Mouse (Mus musculus) heart, postnatal 4 days (tissue): ENCODE results near the gene Pitpna. TPM values are rescaled to one million over a fixed set of nuclear protein-coding genes. Genes with fewer than 3 reads are reported as not detected.
A peak's percentile ranks its signal among the peaks of the same experiment; 100 is the strongest.
"Not testable (repeated sequence)": the region's sequence is repeated elsewhere in the genome, so short reads cannot be mapped to it uniquely, and the experiment has no call there.

Source experiments
- DNase-seq: peaks from one replicate; pipeline ENCODE4 v3.0.0; 2021
- total RNA-seq, 2 experiments: library from RNA; stranded (reverse); gene quantifications; 2 replicates each; pipeline ENCODE4 v1.2.3; 2021

The Pitpna gene
- total RNA-seq, 2 experiments from 2014 or later = 150 to 155 TPM

GRCm38 (mm10) chr11:75588285-75588941 is 516 bp downstream of the Pitpna start:
- DNase-seq = peak; percentile 75

GRCm38 (mm10) chr11:75592612-75593011 is 4.7 kb downstream of the Pitpna start:
- DNase-seq = no peak

- DNase-seq = no peak
These were observed 6.5 kb downstream of the Pitpna start for GRCm38 (mm10) chr11:75594431-75594830.

- no peak for DNase-seq
These were observed 7.5 kb downstream of the Pitpna start for GRCm38 (mm10) chr11:75595404-75595803.

GRCm38 (mm10) chr11:75595816-75596215 is 7.9 kb downstream of the Pitpna start:
- DNase-seq = no peak

GRCm38 (mm10) chr11:75596726-75597255 is 8.9 kb downstream of the Pitpna start:
- DNase-seq = peak; percentile 68

GRCm38 (mm10) chr11:75598004-75598403 is 10.1 kb downstream of the Pitpna start:
- no peak for DNase-seq

- DNase-seq = not testable (repeated sequence)
These were observed 11.9 kb downstream of the Pitpna start for GRCm38 (mm10) chr11:75599802-75600201.

- DNase-seq = no peak
These were observed 16.9 kb downstream of the Pitpna start for GRCm38 (mm10) chr11:75604826-75605225.

- no peak for DNase-seq
These were observed 17.4 kb downstream of the Pitpna start for GRCm38 (mm10) chr11:75605318-75605717.

- no peak for DNase-seq
These were observed 20.9 kb downstream of the Pitpna start for GRCm38 (mm10) chr11:75608776-75609175.

GRCm38 (mm10) chr11:75610021-75610420 is 22.1 kb downstream of the Pitpna start:
- no peak for DNase-seq

GRCm38 (mm10) chr11:75614769-75615168 is 26.9 kb downstream of the Pitpna start:
- DNase-seq = no peak

- no peak for DNase-seq
These were observed 27.7 kb downstream of the Pitpna start for GRCm38 (mm10) chr11:75615556-75615955.

GRCm38 (mm10) chr11:75619133-75619532 is 31.2 kb downstream of the Pitpna start:
- DNase-seq = peak; percentile 60

GRCm38 (mm10) chr11:75620136-75620780 is 32.4 kb downstream of the Pitpna start:
- peak; percentile 75 for DNase-seq

- no peak for DNase-seq
These were observed 33.5 kb downstream of the Pitpna start for GRCm38 (mm10) chr11:75621426-75621825.

GRCm38 (mm10) chr11:75622588-75623329 is 34.9 kb downstream of the Pitpna start:
- DNase-seq = no peak

- peak; percentile 64 for DNase-seq
These were observed 36.2 kb downstream of the Pitpna start for GRCm38 (mm10) chr11:75624102-75624554.

- no peak for DNase-seq
These were observed 37.9 kb downstream of the Pitpna start for GRCm38 (mm10) chr11:75625820-75626219.

GRCm38 (mm10) chr11:75630098-75630497 is 42.2 kb downstream of the Pitpna start:
- DNase-seq = no peak

GRCm38 (mm10) chr11:75630645-75631229 is 42.8 kb downstream of the Pitpna start, which contains the start of gene Inpp5k:
Gene Inpp5k (plus strand): TSS chr11:75630988.
- peak; percentile 96 for DNase-seq
